Mouse (Mus musculus) gastrocnemius, postnatal 36 days (tissue): Measurements from ENCODE around the gene Speer4a. TPM values are rescaled to one million over a fixed set of nuclear protein-coding genes. Genes with fewer than 3 reads are reported as not detected.
"Not testable (repeated sequence)": the region's sequence is repeated elsewhere in the genome, so short reads cannot be mapped to it uniquely, and the experiment has no call there.

Source experiments
- DNase-seq, 2 experiments: peaks; one replicate each; pipeline ENCODE4 v3.0.0; 2022
- intact Hi-C: fragments of 180-260 bp; cut with DNase I; formaldehyde crosslinking; loops from one replicate; pipeline ENCODE4 v1.15.1; 2025
- long read RNA-seq, 2 experiments: library from polyadenylated mRNA; stranded (forward); transcript quantifications; one replicate each; pipeline ENCODE4 v2.0.0; 2021
- total RNA-seq, 2 experiments: library from RNA; stranded (reverse); gene quantifications; 2 replicates each; pipeline ENCODE4 v1.2.3; 2021

Gene Speer4a
- not detected for total RNA-seq
- long read RNA-seq, experiment 1 = 0 reads
- long read RNA-seq, experiment 2 = 0 reads

- DNase-seq, intact Hi-C loops: not testable (repeated sequence)
These were observed at the start of gene Speer4a for GRCm38 (mm10) chr5:26039458-26039857. Speer4a (minus strand) TSS chr5:26039558.

GRCm38 (mm10) chr5:26079023-26079422 lies 39.7 kb upstream of the Speer4a start:
- intact Hi-C loops, DNase-seq: not testable (repeated sequence)

- intact Hi-C loops = no loop called here
- DNase-seq = no peak
These were observed 31.4 kb upstream of the Speer4a start for GRCm38 (mm10) chr5:26070716-26071115.

- DNase-seq, intact Hi-C loops: not testable (repeated sequence)
These were observed 19.1 kb upstream of the Speer4a start, which contains the start of gene Gm7347 for GRCm38 (mm10) chr5:26058481-26058880. Gm7347 (minus strand) TSS chr5:26058581.

- intact Hi-C loops, DNase-seq: not testable (repeated sequence)
These were observed 16.5 kb downstream of the Speer4a start, which contains the start of gene Gm5862 for GRCm38 (mm10) chr5:26022816-26023215. Gm5862 (minus strand) TSS chr5:26022916.

GRCm38 (mm10) chr5:26007697-26008096 lies 31.7 kb downstream of the Speer4a start:
- DNase-seq, intact Hi-C loops: not testable (repeated sequence)

GRCm38 (mm10) chr5:26006937-26007695 lies 32.2 kb downstream of the Speer4a start:
- DNase-seq = not testable (repeated sequence)

GRCm38 (mm10) chr5:26004698-26005097 lies 34.7 kb downstream of the Speer4a start, which contains the start of gene Gm1979:
Gm1979 (minus strand) TSS chr5:26004798.
- intact Hi-C loops, DNase-seq: not testable (repeated sequence)

More at GRCm38 (mm10) chr5:26006937-26007695, 32.2 kb downstream of the Speer4a start:
- intact Hi-C loops = not testable (repeated sequence)

GRCm38 (mm10) chr5:25988550-25988949 lies 50.8 kb downstream of the Speer4a start, which contains the start of gene Gm21698:
Gm21698 (minus strand) TSS chr5:25988650.
- intact Hi-C loops, DNase-seq: not testable (repeated sequence)

Other genes starting within 250 kb of the Speer4a start
- gene Gm21663, start 97.2 kb downstream of the Speer4a start, total RNA-seq = not detected
- not detected for gene Gm21671, start 85.1 kb downstream of the Speer4a start, total RNA-seq
- not detected for gene Gm21680, start 66.9 kb downstream of the Speer4a start, total RNA-seq
- not detected for gene Gm21698, start 50.9 kb downstream of the Speer4a start, total RNA-seq
- not detected for gene Gm1979, start 34.8 kb downstream of the Speer4a start, total RNA-seq
- not detected for gene Gm5862, start 16.6 kb downstream of the Speer4a start, total RNA-seq
- gene Gm7347, start 19.0 kb upstream of the Speer4a start, total RNA-seq = not detected
- not detected for gene Gm10471, start 49.7 kb upstream of the Speer4a start, total RNA-seq
- gene 5031410I06Rik, start 65.8 kb upstream of the Speer4a start, total RNA-seq = not detected
- gene Gm10220, start 81.9 kb upstream of the Speer4a start, total RNA-seq = not detected
- not detected for gene Gm7361, start 218.1 kb upstream of the Speer4a start, total RNA-seq